Mouse (Mus musculus): ENCODE measurements around the gene Fads6. TPM values are rescaled to one million over a fixed set of nuclear protein-coding genes. Genes with fewer than 3 reads are reported as not detected.
A peak's percentile ranks its signal among the peaks of the same experiment; 100 is the strongest.

Gene Fads6
- total RNA-seq (2022): 10 to 100 TPM; 16.7 to 18.5 (median 17.1) TPM

DNA sequence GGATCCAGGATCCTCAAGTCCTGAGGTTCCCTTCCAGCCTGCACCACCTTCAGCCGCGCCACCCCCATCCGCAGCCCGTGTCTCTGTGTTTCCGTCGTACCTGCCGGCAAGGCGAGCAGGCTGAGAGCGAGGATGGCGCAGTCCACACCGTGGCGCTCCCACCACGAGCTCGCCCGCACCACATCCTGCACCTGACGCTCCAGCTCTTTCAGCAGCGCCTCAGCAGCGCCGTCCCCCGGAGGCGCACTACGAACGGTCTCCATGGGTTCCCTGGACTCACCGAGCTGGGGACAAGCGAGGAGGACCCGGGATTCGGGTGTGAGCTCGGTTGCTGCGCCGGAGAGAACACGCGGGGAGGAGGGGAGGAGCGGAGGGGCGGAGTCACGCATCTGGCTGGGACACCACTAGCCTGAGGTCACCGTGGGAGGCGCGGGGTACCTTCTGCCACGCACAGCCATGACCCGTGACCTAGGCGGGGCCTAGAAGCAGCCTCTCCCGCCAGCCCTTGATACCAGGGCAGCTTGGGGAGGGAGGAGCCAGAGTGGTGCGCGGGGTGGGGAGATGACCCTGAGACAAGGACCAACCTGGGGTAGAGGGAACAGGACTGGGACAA, at the start of gene Fads6:
TSS of gene Fads6 (minus strand) at position 450 of the 613 bp plus-strand sequence.
- peak; percentile 73 to 82 for DNase-seq (ENCODE audit: low spot score in 2 of 2)

DNA sequence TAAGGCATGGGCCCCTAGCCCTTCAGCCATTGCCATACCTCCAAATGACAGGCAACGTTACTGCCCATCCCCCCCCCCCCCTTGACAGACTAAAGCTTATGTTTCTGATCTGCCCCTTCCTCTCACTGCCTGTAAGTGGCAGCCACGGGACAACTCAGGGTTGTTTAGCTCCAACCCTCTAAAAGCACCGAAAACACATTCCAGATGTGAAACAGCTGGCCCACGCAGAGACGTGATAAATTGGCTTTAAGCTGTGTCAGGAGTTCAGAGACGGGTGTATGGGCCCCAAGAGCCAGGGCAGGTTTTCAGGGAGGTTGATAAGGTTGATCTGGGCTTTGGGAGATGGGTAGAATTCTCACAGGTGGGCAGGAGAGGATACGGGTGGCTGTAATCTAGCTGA, 48.1 kb upstream of the Fads6 start:
- DNase-seq (ENCODE audit: low spot score in 2 of 2): no peak

DNA sequence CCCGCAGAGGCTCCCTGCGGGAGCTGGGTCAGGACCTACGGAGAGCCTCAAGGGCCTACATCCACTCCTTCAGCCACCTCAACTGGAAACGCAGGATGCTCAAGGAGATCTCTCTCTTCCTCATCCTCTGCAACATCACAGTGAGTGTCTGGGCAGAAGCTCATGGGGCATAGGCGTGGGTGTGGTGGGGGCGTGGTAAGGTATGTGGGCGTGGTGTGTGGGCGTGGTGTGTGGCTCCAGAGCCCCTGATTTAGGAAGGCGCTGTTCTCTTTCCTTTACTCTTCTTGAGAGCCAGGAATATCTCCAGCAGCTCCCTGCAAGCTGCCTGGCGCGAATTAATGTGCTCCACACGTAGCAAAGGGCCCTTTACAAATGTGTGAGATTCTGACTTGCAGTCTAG, 47.5 kb upstream of the Fads6 start:
- DNase-seq (ENCODE audit: low spot score in 2 of 2): no peak

DNA sequence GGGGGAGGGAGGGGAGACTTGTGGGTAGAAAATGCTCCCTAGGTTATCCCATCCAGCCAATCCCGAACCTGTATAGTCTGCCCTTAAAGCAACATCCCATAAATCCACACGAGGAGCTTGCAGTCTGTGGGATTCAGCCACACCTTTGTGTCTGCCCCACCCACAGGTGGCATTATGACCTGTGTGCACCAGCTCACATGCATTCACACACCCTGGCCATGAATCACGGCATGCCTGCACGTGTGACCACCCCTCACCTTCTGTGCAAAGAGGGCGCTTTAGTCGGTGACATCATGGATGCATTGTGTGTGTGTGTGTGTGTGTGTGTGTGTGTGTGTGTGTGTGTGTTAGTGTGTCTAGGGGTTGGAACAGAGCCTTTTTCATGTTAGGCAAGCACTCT, 44.4 kb upstream of the Fads6 start:
- DNase-seq (ENCODE audit: low spot score in 2 of 2): no peak

DNA sequence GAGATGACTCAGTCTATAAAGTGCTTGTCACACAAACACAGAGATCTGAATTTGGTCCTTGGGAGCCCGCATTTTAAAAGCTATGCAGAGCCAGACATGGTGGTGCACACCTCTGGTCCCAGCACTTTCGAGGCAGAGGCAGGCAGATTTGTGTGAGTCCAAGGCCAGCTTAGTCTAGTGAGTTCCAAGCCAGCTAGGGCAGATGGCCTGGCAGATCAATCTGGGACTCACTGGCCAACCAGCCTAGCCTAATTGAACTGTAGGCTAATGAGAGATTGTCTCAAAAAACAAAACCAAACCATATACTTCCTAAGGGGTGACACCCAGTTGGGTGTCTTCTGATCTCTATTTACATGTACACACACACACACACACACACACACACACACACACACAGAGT, 43.8 kb upstream of the Fads6 start:
- no peak for DNase-seq (ENCODE audit: low spot score in 2 of 2)

DNA sequence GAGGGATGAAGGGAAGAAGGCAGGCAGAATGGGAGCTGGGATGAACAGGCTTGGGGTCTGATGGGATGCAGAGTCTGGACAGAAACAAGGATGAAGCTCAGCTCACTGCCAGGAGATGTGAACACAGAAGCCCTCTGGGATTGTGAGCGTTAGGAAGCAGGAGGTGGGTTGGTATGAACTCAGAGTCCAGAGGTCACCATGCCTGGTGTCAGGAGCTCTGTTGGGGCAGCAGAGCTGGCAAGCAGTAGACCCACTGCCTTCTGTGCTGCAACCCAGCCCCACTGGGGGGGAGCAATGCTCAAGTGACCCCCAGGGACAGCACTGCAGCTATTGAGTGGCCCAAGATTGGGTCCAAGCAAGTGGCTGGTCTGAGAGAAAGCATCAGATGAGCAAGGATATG, 40.4 kb upstream of the Fads6 start:
- no peak for DNase-seq (ENCODE audit: low spot score in 2 of 2)

DNA sequence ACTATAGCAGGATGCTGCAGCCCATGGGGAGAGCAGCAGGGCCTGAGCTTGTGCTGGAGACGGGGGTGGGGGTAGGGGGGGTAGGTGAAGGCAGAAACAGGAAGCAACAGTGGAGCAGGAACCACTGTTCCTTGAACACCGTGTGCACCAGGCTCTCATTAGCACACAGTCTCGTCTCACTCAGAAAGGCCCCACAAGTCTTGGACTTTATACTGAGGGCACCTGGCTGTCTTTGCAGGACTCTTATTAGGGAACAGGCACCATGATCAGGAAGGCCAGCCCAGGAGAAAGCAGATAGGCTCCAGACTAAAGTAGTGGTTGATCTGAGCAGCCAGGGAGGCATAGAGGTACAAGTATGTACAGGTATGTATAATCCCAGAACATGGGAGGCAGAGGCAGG, 39.9 kb upstream of the Fads6 start:
- DNase-seq (ENCODE audit: low spot score in 2 of 2): no peak

DNA sequence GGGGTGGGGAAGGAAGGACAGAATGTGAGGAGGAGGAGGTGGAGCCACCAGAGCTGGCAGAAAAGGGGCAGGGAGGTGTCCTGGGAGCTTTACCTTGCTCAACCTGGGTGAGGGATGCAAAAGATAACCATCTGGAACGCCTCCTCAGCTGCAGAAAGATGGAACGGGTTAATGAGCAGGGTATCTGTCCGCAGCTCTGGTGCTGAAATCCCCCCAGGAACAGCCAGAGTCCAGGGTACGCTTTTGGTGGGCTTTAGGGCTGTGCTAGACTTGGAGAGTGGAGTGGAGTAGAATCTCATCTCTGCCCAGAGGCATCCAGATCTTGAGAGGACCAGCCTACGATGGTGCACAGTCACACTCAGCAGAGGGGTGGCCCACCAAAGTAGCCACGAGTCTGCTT, 38.7 kb upstream of the Fads6 start:
- DNase-seq (ENCODE audit: low spot score in 2 of 2): no peak

DNA sequence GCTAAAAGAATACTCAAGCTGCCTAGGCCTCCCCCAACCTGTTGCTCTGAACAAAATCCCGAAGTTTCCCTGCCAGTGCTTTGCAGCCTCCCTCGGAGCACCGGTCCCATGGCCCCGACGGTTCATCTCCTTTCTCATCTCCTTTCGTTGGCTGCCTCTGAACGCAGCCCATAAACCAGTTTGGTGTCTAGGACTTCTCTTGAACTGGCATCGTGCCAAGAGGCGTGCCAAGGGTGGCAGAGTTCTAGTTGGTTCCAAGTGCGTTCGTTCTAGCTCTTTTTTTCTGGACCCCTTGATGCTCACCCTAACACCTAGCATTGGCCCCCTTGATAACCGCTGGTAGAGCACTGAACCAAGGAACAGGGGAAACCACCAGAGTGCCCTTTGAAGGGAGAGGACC, 37.8 kb upstream of the Fads6 start:
- no peak for DNase-seq (ENCODE audit: low spot score in 2 of 2)

DNA sequence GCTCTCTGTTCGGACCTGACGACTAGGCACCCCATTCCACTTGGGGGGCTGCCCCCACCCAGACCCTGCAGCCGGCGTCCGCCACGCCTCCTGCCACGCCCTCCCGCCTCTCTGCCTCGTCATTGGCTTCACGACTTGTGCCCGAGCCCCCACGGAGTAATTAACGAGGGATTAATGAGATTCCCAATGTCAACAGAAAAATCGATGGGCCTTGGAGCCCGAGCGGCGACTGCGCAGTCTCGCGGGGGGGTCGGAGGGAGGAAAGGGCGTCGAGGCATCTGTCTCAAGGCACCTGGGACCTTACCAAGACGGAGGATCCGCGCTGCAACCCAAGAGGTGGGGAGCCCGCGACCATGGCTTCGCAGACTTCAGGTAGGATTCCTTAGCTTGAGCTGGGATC, 37.1 kb upstream of the Fads6 start, which contains the start of gene Otop3:
TSS of gene Otop3 (plus strand) at position 201 of the 400 bp plus-strand sequence.
- DNase-seq (ENCODE audit: low spot score in 2 of 2): no peak

DNA sequence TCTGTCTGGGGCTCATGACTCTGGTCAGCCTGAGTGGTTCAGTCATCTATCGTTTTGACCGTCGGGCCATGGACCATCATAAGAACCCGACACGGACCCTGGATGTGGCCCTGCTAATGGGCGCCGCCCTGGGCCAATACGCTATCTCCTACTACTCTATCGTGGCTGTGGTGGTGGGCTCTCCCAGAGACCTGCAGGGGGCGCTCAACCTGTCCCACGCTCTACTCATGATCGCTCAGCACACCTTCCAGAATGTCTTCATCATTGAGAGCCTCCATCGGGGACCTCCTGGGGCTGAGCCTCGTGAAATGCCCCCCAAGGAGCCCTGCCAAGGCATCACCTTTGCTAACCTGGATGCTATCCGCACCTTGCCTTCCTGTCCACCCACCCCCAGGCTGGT, 31.9 kb upstream of the Fads6 start:
- DNase-seq (ENCODE audit: low spot score in 2 of 2): no peak

DNA sequence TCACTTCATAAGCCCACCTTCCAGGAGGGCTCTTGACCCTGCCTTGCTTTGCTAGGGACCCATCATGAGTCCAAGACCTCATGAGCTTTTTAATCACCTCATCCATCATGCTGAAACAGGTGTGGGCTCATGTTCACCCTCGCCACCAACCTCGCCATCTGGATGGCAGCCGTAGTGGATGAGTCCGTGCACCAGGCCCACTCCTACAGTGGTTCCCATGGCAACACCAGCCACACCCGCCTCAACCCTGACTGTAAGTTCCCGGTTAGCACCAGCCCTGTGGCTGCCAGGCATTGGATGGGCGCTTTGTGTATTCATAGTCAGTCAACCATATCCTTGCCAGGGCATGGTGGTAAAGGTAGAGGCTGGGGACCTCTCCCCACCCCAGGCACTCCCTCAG, 29.3 kb upstream of the Fads6 start:
- DNase-seq (ENCODE audit: low spot score in 2 of 2): peak in 1 of 2 experiments; percentile 42

DNA sequence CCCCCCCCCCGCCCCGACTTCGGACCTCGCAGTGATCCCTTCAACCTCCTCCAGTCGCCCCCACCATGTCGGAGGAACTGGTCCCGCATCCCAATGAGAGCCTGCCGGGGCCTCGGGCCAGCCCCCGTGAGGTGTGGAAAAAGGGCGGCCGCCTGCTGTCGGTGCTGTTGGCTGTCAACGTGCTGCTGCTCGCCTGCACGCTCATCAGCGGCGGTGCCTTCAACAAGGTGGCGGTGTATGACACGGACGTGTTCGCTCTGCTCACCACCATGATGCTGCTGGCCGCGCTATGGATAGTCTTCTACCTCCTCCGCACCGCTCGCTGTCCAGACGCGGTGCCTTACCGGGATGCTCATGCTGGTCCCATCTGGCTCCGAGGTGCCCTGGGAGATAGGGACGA, 25.9 kb upstream of the Fads6 start:
- no peak for DNase-seq (ENCODE audit: low spot score in 2 of 2)

DNA sequence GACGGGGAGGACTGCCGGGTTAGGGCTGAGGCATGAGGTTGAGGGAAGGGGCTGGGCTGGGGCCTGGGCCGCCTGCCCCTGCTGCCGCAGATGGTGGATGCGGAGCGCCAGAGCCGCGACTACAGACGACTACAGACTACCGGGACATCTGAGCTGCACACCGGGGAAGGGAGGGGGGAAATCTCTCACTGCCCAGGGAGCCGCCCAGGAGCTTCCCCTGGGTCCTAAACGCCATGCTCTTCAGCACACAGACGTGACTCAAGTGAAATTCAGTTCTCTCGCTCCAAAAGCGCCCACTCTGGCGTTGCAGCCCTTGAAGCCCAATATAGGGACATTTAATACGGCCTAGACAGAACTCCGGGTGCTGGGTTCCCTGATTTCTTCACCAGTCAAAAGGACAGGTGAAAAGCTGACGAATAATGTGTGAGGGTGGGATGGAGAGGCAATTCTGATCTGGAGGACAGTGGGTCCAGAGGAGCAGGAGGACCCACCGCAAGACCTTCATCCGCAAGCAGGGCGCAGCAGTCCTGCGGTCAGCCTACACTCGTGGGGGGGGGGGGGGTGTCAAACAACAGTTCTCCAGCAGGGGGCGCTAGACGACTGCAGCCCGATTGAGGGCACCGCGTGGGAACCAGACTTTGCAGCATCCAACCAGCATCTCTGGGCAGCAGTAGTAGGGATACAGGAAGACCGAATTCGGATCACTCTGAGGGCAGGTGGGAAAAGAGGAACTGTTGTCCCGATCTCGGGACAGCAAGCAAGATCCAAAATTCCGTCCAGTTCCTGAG, 24.6 kb upstream of the Fads6 start, which contains the start of gene Ush1g:
TSS of gene Ush1g (minus strand) at position 136 of the 788 bp plus-strand sequence.
- DNase-seq (ENCODE audit: low spot score in 2 of 2): no peak

DNA sequence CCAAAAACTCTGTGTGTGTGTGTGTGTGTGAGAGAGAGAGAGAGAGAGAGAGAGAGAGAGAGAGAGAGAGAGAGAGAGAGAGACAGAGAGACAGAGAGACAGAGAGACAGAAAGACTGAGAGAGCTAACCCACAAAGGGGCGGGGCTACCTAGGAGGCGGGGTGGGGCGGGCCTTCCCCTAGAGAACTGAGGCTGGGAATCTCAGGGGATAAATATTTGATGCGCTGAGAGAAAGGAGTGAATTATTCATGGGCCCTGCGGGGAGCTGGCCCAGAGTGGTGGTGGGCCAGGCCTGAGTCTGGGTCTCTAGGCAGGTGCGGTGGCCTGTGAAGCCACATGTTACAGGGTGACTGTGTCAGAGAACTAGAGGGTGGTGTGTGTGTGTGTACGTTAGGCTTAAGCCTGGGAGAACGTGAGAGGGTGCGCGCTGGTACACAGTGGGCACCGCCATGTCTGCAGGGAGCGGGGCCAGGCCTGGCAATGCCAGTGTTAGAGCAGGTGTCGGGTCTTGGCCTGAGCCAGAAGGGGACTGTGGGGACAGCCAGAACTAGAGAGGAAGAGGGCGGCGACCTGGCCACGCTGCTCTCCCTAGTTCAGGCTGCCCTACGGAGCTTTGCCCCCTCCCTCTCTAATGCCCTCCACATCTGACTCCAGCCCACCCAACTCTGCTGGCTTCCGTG, 22.4 kb upstream of the Fads6 start:
- no peak for DNase-seq (ENCODE audit: low spot score in 2 of 2)

DNA sequence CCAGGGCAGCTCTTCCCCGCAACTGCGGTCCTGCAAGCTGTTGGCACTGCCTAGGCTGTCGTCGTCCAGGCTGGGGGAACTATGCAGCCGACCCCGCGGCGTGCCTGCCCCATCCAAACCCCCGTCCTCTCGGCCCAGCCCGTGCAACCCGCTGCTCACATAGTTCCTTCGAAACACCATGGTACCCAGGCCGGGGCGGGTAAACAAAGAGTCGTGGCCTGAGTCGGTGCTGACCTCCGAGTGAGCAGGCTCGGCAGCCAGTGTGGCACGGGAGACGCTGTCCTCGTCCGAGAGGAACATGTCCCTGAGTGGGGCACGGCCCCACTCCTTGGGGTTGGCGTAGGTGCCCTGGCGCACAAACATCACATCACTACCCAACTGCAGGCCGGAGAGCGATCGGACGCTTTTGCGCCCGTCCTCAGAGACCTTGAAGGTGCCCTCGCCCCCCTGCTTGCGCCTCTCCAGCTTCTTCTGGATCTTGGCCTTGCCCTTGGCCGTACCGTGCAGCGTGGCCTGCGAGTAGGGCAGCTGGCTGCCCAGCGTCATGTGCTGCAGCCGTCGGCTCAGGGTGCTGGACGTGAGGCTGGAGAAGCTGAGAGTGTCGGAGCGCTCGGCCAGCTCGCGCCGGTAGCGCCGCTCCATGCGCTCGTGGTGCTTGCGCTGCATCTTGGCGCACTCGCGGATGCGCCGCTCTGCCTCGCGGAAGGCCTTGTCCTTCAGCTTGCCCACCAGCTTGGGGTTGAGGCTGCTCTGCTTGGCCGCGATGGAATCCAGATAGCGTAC, 21.0 kb upstream of the Fads6 start:
- DNase-seq (ENCODE audit: low spot score in 2 of 2): no peak

DNA sequence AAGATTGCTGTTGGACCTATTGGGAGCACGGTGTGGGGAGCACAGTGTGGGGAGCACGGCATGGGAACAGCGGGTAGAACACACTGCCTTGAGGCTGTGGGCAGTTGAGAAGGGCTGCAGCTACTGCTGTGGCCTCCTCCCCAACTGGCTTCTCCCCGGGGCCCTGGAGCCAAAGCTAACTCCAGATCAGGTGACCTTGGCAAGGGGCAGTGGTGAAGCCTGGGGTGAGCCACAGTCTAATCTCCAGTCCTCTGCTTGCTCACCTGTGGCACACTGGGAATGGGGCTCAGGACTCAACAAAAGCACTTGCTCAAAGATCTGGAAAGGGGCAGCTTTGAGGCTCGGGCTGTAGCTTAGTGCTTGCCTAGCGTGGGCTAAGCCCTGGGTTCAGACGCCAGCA, 19.7 kb upstream of the Fads6 start:
- no peak for DNase-seq (ENCODE audit: low spot score in 2 of 2)

DNA sequence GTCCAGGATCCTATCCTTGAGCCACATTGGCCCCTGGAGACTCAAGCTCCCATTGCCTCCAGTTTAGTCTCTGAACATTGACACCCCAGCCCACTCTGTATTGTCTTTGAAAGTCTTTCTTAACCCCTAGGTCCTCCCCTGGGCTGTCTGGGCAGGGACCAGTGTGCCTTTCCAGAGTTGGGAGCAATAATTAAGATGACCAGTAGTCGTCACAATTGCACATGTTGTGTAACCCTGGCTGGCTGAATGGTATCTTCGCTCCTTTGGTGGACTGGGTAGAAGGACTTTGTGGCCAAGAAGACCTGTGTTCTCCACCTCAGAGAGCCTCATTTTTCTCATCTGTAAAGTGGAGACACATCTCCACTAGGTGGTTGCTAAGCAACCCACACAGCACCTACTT, 16.8 kb upstream of the Fads6 start:
- DNase-seq (ENCODE audit: low spot score in 2 of 2): no peak

DNA sequence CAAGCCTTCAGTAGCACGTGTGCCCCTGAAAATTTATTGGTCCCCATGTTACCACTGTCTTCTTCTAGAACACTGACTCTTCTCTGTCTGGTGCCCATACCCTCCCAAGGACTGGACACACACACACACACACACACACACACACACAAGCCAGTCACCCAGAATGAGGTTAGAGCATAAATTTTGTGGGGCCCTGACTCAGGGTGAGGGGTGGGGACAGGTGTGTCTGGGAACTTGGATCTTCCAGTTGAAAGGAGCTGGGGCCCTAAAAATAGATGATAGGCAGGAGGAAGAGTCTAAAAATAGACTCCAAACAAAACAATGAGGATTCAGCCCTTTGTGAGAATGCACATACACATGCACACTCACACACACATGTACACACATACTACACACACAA, 11.3 kb upstream of the Fads6 start:
- no peak for DNase-seq (ENCODE audit: low spot score in 2 of 2)

DNA sequence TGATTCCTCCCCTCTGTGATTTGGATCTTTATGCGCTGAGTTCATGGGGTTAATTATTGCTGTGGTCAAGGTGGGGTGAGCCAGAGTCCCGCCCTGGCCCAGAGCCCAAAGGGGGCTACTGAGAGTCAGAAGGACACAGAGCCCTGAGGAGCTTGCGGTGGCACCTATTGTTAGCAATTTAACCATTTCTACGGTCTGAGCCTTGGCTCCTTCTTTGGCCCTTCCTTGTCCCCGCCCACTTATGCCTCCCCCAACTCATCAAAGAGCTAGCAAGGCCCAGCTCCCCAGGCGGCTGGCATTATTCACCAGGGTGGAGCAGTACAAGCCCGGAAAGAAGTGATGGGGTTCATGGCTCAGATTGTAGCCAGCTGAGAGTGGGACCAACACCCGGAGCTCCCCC, 9.4 kb upstream of the Fads6 start, which contains the start of gene Otop2:
TSS of gene Otop2 (plus strand) at position 301 of the 400 bp plus-strand sequence.
- DNase-seq (ENCODE audit: low spot score in 2 of 2): no peak

DNA sequence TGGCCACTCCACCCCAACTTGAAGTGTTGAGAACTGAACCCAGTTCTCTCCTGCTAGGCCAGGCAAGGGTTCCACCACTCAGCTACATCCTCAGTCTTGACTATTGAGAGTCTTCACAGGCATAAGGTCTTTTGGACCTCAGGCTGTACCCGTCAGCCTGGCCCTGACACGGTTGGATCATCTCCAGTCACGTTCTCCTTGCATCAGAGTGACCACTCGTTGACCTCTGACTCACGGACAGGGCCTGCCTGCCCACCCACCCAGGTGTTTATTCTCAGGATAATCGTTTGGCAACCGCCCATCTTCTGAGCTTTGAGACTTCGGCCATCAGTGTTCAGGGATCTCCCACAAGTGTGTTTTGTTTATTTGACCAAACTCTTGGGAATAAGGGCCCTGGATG, 5.7 kb upstream of the Fads6 start:
- no peak for DNase-seq (ENCODE audit: low spot score in 2 of 2)

DNA sequence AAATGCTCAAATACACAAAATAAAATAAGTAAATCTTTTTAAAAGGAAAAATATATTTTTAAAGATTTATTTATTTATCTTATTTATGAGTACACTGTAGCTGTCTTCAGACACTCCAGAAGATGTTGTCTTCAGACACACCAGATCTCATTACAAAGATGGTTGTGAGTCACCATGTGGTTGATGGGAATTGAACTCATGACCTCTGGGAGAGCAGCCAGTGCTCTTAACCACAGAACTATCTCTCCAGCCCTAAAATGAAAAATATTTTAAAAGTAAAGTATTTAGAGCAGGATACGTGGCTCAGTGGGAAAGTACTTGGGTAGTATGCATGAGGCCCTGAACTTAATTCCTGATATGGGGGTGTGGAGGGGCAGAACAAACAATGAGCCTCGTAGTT, 3.9 kb upstream of the Fads6 start:
- no peak for DNase-seq (ENCODE audit: low spot score in 2 of 2)

All from layer of hippocampus, adult 8-10 months (tissue).